Mouse (Mus musculus) CD8-positive naive resting alpha-beta T cell, adult 2 months (primary cell): ENCODE data around the gene Serpina1e.

Experiments
- DNase-seq, 2 experiments: peaks; one replicate each; pipeline ENCODE4 v3.0.0; 2022; ENCODE audit warnings: low read depth in 2 of 2, low spot score in 2 of 2

Serpina1e gene

DNA sequence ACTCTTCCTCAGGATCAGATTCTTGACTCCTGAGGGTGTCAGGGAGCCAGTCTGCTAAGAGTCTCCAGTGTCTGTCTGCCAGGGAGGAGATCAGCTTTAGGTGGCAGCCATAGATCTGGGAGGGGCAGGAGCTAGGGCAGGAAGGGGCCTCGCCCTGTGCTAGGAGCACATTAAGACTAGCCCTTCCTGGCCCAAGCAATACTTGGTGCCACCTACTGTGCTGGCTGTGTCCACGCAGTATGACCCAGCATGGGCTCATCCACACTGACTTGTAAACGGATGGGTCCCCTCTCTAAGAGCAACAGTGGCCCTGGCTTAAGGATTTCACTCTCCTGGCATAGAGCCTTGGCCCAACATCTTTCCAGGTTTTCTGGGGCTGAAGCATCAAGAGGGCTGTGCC is at the start of gene Serpina1e:
TSS of gene Serpina1e (minus strand) at position 178 of the 400 bp plus-strand sequence.
- DNase-seq, result no peak

DNA sequence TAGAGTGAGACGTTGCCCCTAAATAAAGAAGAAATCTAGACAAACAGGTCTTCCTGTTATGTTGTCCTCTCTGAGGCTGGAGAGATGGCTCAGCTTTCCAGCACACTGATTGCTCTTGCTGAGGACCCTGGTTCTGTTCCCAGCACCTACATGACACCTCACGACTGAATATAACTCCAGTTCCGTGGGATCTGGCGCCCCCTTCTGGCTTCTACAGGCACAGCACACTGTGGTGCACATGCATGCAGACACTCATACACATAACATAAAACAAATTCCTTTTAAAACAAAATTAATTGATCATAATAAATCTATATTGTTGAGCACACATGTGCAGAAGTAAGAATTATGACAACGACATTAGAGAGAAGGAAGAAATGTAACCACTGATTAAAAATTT is 45.9 kb upstream of the Serpina1e start:
- DNase-seq, result no peak

DNA sequence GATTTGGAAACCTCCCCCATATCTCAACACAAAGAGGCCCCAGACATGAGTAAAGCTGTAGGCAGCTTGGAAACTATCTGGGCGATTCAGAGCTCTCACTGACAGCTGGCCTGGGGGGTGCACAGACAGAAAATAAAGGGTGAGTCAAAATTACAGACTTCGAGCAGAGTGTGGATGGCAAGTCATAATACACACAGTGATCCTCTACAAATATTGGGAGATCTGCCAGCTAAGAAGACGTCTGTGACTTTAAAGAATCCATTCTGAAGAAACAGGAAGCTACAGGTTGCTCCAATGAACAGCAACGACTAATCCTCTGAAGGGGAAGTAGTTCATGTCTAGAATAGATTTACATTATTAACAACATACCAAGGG is 44.5 kb upstream of the Serpina1e start:
- DNase-seq, result no peak

DNA sequence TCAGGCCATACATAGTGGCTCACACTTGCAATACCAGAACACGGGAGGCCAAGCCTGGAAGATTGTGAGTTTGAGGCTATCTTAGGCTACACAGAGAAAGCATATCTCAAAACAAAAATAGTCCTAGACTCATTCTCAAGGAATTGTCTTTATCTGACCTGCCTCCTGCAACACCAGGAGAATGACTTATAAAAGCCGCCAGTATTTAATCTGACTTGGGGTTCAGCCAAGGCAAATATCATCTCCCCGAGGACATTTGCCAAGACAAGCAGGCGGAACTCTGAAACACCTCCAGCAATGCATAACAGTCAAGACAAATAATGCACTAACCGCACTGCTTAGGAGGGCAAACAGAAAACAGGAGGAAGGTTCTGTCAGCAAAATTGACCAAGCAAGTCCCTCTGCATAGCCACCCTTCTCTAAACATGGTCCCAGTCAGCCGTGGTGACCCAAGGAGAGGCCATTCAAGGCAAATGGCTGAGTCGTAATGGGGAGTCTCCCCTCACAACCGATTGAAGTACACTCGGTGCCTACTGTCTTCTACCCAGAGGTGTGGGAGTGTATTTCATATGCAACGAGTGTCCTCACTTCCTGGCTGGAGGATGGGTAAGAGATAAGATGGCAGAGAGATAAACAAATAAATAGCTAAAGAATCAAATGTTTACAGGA is 43.9 kb upstream of the Serpina1e start:
- no peak for DNase-seq

DNA sequence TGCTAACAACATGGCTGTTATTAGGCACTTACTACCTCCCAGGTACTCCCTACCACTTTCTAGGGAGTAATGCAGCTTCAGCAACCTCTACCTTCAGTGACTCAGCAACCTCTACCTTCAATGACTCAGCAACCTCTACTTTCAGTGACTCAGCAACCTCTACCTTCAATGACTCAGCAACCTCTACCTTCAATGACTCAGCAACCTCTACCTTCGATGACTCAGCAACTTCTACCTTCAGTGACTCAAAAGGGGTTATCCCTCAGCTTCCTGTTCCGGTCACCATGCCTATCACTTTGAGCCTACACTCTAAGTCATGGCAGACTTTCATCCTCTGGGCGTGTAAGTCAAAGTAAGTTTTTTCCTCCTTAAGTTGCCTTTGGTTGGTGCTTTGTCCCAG is 41.8 kb upstream of the Serpina1e start:
- DNase-seq, result no peak

DNA sequence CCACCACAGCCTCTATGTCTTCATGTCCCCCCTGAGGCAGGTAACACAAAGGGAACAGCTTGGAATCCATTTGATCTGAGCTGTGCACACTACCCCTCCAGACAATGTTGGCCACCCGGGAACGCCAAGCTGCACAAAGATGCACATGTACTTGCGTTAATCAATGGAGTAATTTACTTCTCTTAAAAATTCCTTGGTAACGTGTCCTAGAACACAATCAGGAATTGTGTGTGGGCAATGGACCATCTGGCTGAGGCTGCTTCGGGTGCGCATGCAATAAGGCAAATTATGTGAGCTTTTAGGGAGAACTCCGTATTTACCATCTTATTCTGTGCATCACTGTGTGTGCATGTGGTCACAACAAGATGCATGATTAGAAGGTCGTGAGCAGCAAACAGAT is 40.8 kb upstream of the Serpina1e start:
- DNase-seq, result no peak

DNA sequence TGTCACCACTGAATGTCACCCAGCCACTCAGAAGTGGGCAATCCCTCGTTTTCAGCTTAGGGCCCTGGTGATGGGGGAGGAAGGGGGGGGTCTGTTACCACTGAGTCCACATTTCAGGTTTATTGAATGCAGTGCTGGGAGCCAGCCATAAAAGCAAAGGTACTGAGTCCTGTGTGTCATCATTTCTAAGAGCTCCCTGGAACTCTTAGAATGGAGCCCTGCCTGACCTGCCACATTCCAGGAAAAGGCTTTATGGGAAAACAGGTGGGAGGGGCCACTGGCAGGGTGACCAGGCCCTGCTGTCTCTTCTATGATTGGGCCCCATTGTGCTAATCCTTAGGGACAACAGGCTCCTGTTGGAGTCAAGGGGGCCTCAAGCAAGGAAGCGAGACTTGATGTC is 37.7 kb upstream of the Serpina1e start:
- no peak for DNase-seq

DNA sequence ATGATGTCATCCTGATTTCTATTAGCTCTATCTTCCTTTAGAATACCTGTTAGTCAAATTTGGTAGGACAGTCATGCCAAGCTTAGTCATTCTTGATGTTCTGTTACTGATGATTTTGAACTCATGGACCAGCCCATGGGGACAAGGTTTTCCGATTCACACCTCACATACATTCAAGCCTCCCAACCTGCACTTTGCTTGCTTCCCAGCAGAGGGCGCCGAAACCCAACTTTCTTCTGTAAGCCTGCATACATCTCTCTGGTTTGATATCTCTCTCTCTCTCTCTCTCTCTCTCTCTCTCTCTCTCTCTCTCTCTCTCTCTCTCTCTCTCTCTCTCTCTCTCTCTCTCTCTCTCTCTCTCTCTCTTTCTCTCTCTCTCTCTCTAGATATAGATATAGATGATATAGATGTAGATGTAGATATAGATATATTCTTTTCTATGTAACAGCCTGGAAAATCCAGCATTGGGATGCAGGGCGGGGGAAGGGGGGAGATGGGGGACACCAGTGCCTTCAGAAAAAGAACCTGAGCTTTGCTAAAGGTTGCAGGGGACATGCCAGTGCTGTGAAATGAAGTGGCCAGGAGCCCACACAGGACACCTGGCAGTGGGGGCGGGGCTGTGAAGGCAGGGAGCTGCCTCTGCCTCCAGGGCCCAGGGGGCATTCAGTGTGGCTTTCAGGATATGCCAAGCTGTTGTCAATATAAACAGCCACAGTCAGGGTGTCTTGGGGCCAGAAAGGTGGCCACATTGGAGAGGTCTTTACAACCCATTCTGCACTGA is 36.7 kb upstream of the Serpina1e start:
- DNase-seq, result no peak

DNA sequence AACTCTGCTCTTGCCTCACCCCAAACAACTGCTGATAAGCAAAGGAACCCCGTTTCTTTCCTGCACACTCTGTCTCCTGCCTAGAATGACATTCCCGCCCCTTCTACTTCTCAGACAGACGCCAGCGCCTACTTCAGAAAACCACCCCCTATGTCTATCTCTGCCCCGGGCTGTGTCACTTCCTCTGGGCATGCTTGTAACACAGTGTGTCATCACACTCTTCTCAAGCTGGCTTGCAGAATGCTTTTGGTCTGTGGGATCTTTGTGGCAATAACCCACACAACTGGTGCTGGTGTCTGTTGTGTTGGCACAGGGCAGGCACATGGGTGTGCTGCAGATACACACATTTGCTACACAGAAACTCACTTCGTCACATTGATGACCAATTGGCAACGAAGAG is 34.2 kb upstream of the Serpina1e start:
- no peak for DNase-seq

DNA sequence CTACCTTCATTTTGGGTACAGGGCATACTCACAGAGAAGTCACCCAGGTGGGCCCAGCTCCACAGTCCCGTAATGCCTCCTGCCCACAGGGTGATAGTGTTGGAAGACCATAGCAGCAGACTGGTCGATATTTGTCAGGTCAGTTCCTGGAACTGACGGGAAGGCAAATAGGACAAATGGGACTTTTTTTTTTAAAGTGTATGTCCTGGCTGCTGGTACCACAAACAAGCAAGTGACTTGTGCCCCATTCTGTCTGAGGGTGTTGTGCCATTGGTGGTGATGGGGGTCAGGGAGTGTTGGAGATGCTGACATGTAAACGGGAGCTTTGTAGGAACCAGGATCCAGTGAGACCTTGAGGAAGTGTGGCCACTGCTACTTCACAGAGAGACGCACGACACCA is 31.1 kb upstream of the Serpina1e start, which contains the start of gene Serpina11:
TSS of gene Serpina11 (minus strand) at position 101 of the 400 bp plus-strand sequence.
- no peak for DNase-seq

DNA sequence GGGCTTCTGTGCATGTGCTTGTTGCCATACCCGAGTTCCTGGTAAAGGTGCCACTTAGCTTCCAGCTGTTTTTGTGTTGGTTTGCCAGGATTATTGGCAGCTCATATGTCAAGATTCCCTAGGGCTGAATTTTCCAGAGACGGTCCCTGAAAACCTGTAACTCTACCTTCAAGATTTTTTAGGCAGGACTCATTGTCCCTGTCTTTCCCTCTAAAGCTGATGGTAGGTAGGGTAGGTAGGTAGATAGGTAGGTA is 30.7 kb upstream of the Serpina1e start:
- no peak for DNase-seq

DNA sequence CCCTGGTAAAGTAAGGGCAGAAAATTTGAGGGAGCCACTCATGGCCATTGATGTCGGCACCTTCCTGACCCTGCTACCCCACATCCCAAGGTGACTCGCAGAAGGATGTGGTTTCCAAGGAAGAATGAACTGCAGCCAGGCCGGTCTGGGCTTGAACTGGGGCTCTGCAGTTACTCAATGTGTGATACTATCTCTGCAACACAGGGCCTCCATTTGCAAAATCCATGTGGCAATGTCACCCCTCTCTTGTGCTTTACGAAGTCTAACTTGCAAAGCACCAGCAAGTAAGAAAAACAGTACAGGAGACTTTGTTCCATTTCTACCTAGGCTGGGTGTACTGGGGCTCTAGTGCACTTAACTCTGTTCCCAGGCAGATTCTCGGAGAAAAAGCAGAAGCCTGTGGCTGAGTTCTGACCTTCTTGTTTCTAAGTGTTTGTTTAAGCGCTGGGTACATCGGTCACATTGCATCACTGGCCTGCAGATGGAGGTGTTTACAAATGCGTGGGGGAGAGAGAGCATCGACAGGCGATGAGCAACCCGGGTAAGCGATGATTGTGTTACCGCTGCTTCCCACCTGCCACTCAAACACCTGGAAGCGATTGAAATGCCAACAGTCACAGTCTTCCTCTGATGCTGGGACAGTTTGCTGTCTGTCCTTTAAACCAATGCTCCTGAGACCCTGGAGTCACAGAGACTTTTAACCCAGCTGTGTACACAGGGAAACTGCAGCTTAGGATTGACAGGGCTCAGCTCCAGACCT is 30.2 kb upstream of the Serpina1e start:
- DNase-seq, result no peak

DNA sequence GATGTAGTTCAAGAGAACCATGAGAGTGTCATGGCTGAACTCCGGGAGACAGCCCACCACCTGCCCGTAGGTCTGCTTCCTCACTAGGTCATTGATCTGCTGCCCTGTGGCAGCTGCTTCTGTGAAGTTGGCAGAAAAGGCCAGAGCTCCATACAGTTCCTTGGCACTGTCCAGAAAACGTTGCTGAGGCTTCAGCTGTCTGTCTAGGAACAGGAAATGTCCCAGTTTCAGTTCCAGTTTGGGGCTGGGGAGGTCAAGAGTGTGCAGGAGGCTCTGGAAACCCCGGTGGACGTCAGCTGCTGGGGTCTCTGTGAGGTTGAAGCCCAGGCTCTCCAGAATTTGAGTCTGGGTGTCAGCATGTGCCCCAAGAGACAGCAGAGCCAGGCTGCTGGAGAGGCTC is 27.1 kb upstream of the Serpina1e start:
- no peak for DNase-seq

DNA sequence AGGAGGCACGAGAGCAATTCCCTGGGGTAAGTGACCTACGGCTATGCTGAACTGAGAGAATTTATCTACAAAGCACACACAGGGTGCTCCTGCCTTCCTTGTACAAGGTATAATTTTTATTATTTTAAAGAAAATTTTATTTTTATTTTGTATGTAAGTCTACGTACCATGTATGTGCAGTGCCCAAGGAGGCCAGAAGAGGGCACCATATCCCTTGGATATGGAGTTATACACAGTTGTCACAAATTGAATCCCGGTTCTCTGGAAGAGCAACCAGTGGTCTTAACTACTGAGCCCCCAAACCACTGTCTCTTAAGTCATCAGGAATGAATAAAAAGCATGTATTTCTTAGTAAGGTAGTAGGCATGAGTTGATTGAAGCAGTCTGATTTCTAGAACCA is 26.2 kb upstream of the Serpina1e start:
- DNase-seq, result no peak

DNA sequence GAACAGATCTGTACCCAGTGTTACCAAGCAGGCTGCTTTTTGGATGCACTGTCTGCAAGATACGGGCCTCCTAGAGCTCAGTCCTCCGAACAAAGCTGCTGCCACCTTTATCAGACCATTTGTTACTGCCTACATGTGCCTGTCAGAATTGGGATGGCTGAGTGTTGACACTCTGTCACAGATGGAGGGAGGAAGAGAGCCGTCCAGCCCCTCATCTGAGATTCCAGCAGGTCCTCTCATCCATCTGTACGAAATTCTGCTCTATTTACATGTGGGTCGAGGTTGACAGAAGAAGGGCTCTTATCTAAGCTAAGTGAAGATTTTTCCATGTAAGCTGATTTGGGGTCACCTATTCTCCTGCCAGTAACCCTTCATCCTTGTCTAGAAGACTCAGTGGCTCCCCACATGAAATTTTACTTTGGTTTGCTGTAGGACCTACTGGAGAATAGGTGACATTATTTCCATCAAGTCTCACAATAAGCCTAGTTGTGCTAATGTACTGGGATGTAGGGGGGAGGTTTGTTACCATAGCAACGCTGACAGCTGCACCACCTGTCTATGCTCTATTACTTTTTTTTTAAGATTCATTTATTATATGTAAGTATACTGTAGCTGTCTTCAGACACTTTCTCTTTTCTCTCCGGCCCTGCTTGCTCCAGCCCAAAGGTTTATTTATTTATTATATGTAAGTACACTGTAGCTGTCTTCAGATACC is 23.0 kb upstream of the Serpina1e start:
- DNase-seq, result no peak

DNA sequence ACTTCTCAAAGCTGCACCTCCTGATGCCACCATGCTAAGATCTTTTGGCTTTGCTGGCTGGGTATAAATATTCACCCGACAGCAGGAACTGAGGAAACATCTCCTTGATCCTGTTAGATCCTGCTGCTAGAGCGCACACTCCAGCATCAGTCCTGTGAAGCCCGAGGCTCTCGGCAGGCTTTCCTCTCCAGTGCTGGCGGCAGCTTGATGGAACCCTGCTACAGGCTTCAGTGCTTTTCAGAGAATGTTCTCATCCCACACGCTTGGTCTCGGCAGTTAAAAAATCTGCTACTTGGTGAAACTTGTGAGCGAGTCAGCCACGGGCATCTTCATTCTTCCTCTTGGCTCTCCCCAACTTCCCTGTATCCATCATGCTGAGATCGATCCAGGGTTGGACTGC is 19.5 kb upstream of the Serpina1e start:
- no peak for DNase-seq

DNA sequence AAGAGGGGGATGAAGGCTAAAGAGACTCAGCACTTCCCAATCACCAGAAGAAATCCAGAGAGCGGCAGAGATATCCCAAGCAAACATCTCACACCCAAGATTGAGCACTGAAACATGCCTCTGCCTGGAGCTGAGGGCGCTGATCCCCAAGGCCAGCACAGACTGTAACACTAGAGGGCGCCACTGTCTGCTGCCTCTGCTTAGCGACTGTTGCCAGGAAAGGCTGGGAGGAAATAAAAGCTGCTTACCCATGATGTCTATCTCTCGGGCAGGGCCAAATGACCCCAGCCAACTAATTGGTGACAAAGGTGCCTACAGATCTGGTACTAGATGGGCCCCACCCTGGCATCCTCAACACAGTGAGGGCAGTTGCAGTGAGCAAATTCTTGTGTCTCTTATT is 19.1 kb upstream of the Serpina1e start:
- DNase-seq, result no peak

DNA sequence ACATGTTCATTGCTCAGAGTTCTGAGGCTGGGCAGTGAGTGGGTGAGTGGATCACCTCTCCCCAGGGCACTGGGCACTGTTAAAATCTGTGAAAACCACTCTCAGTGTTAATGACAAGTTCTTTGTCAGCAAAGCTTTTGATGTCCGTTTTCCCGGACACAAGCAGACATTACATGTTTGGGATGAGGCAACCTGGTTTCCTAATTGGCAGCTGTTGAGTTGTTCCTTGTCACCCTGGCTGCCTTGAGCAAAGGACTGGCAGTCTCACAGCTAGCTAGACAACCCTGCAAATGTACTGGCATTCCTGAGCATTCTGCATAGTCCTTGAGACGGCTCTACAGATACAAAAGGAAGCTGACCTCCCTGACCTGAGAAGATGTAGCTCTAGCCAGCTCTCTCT is 18.3 kb upstream of the Serpina1e start:
- no peak for DNase-seq

DNA sequence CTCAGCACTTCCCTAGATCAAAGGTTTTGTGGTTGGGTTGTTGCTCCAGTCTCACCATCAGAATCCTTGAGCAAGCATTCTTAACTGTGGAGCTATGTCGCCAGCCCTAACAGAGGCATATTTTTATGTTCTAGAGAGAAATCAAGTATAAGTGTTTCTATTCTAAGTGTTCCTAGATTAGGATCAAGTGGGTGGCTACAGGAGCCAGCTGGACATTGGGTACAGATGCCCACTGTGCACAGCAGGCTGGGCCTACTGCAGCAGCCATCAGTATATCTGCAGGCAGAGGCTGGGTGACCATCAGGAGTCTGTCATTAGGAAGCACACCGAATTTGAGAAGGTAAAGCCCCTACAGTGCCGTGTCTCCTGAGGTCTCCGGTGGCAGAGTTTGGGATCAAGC is 12.3 kb upstream of the Serpina1e start:
- DNase-seq, result no peak

DNA sequence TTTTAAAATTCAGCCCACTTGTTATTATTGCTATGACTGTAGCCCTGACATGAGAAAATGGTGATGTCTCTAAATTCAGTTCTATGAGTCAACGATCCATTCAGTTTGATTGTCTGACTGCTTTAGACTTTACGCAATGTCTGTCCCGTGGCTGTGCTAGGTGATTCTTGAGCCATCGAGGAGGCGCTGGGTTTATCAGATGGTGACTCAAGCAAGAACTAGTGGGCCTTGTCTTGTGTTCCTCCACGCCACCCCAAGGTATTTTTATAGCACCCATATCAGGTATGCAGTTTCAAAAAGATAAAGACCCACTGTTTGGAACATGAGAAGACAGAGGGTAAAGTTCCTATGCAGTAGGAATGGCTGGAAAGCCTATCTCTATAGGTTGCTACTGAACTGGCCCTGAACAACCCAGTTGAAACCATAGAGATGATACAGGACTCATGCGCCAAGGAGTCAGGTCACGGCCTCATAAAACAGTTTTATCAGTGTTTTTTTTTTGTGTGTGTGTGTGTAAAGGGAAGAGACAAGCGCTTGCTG is 10.9 kb upstream of the Serpina1e start:
- no peak for DNase-seq

DNA sequence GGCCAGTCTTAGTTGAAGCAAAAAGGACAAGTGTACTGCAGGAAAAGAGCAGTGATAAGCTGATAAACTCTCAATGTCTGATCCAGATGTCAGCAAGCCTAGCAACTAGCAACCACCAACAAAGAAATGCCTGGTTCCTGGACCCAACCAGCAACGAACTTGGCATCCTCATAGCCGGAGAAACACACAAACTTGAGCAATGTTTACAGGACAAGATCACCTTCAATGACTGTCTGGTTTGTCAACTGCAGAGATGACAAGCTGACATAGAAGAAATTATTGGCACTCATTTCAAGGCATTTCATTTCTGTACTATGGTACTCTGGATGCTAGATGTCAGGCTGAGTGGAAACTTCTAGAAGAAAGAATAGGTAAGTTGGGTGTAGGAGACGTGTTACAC is 8.0 kb upstream of the Serpina1e start:
- DNase-seq, result no peak

DNA sequence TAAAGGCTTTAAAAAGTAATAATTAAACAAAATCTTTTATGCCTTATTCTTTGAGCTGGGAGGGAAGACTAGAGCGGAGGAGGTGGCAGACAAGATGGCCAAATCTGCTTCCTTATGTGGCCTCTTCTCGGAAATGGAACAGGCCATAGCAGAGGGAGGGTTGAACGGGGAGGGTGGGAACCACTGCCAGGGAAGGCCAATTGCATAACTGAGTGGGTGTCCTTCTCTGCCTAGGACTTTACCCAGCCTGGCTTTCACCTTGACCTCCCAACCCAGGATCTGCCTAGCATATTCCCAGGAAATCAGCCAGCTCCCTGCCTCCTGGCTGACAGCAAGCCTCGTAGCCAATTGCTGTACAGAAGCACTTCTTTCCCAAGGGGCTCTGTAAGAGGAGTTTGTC is 4.5 kb upstream of the Serpina1e start:
- no peak for DNase-seq
